Mouse (Mus musculus): ENCODE measurements at regions not wholly inside any gene's neighbourhood (a gene's known extent, or its start where the extent isn't known, plus 50 kb on each side); places are given as distances from the start of the nearest gene placed in this dataset.

GRCm38 (mm10) chr13:82899686-82900085, 604.1 kb upstream of the Mef2c start:
- TF ChIP-seq CTCF (IDR thresholded peaks at IDR 0.05; ENCODE audit: low read depth, low read length) (no peak), POLR2A (IDR thresholded peaks at IDR 0.05; ENCODE audit: extremely low read depth, insufficient read depth, low read length) (no peak)

Measured in liver, adult 2 months (tissue).